Mouse (Mus musculus) cortical plate, adult 2 months (tissue): ENCODE data around the gene Wipi1.

Experiments used
- CTCF ChIP-seq: fragments of 200-500 bp; IDR thresholded peaks from 2 replicates; pipeline ENCODE4 v1.5.1; 2011; ENCODE audit warnings: mild to moderate bottlenecking, control low read depth, low read length; ENCODE audit not compliant: insufficient read depth; ENCODE audit errors: extremely low read depth
- POLR2A ChIP-seq: fragments of 200-500 bp; IDR thresholded peaks from 2 replicates; pipeline ENCODE4 v1.6.1; 2011; ENCODE audit warnings: mild to moderate bottlenecking, low read length, control low read depth; ENCODE audit not compliant: insufficient read depth; ENCODE audit errors: extremely low read depth

GRCm38 (mm10) chr11:109547652-109548051 lies 64.1 kb downstream of the Wipi1 start:
- no peak for TF ChIP-seq CTCF
- TF ChIP-seq POLR2A = no peak
